Mouse (Mus musculus): ENCODE results near the gene Clec1b. TPM values are rescaled to one million over a fixed set of nuclear protein-coding genes. Genes with fewer than 3 reads are reported as not detected.

Clec1b gene
- polyA plus RNA-seq, 1 experiment from 2014 or later: 12.9 TPM

Other genes with a start within 250 kb of the Clec1b start
- not detected in 2 replicates for gene Clec2d, start 216.7 kb upstream of the Clec1b start, polyA plus RNA-seq (2014; fragmentation: Nextera tagmentation; extraction: Ambion mirVana)
- gene Cd69, start 121.9 kb upstream of the Clec1b start, polyA plus RNA-seq (2014; fragmentation: Nextera tagmentation; extraction: Ambion mirVana): 0.09 TPM in 1 of 2 replicates, not detected in the other
- gene 4922502D21Rik, start 65.5 kb upstream of the Clec1b start, polyA plus RNA-seq (2014; fragmentation: Nextera tagmentation; extraction: Ambion mirVana): not detected in 2 replicates
- 0.25 and 0.36 TPM in 2 replicates for gene Clec12a, start 54.6 kb upstream of the Clec1b start, polyA plus RNA-seq (2014; fragmentation: Nextera tagmentation; extraction: Ambion mirVana)
- not detected in 2 replicates for gene Clec12b, start 11.4 kb upstream of the Clec1b start, polyA plus RNA-seq (2014; fragmentation: Nextera tagmentation; extraction: Ambion mirVana)
- 0.33 and 0.46 TPM in 2 replicates for gene Clec9a, start 11.6 kb downstream of the Clec1b start, polyA plus RNA-seq (2014; fragmentation: Nextera tagmentation; extraction: Ambion mirVana)
- gene Clec1a, start 54.7 kb downstream of the Clec1b start, polyA plus RNA-seq (2014; fragmentation: Nextera tagmentation; extraction: Ambion mirVana): 1.3 and 1.4 TPM in 2 replicates
- 0.14 TPM in 1 of 2 replicates, not detected in the other for gene Olr1, start 109.9 kb downstream of the Clec1b start, polyA plus RNA-seq (2014; fragmentation: Nextera tagmentation; extraction: Ambion mirVana)
- not detected in 2 replicates for gene Tmem52b, start 115.3 kb downstream of the Clec1b start, polyA plus RNA-seq (2014; fragmentation: Nextera tagmentation; extraction: Ambion mirVana)
- gene Gabarapl1, start 135.9 kb downstream of the Clec1b start, polyA plus RNA-seq (2014; fragmentation: Nextera tagmentation; extraction: Ambion mirVana): 22.7 and 26.7 TPM in 2 replicates
- 0.11 TPM in 1 of 2 replicates, not detected in the other for gene Klre1, start 180.6 kb downstream of the Clec1b start, polyA plus RNA-seq (2014; fragmentation: Nextera tagmentation; extraction: Ambion mirVana)
- not detected in 2 replicates for gene Klrd1, start 194.5 kb downstream of the Clec1b start, polyA plus RNA-seq (2014; fragmentation: Nextera tagmentation; extraction: Ambion mirVana)
- 0.25 and 0.28 TPM in 2 replicates for gene Klrk1, start 226.6 kb downstream of the Clec1b start, polyA plus RNA-seq (2014; fragmentation: Nextera tagmentation; extraction: Ambion mirVana)
- gene Klrc3, start 246.0 kb downstream of the Clec1b start, polyA plus RNA-seq (2014; fragmentation: Nextera tagmentation; extraction: Ambion mirVana): not detected in 2 replicates